Mouse (Mus musculus): ENCODE data around the gene Upk1b. TPM values are rescaled to one million over a fixed set of nuclear protein-coding genes. Genes with fewer than 3 reads are reported as not detected.

The Upk1b gene
- polyA plus RNA-seq, 1 experiment: 68.1 TPM

GRCm38 (mm10) chr16:38782524-38783067 lies 17.5 kb downstream of the Upk1b start:
- Histone ChIP-seq H3K4me3 (replicated peaks; ENCODE audit: extremely low read depth, low read depth, low read length) (no peak overlapping the region), H3K4me1 (ENCODE audit: control insufficient read depth, insufficient read depth, low read length) (no peaks in the 10 kb centered on the region)
- no peak for DNase-seq
- TF ChIP-seq POLR2A (IDR thresholded peaks at IDR 0.05; ENCODE audit: borderline replicate concordance, extremely low read depth, low read depth, low read length) (no peak), CTCF (IDR thresholded peaks at IDR 0.05; ENCODE audit: insufficient read depth, low read length) (no peak)
- 46% methylated on average over 2 of the region's 2 CpGs for WGBS

GRCm38 (mm10) chr16:38781946-38782345 lies 18.2 kb downstream of the Upk1b start:
- no peak for TF ChIP-seq POLR2A (IDR thresholded peaks at IDR 0.05; ENCODE audit: borderline replicate concordance, extremely low read depth, low read depth, low read length)
- no peak overlapping the region for H3K4me3 ChIP-seq (replicated peaks; ENCODE audit: extremely low read depth, low read depth, low read length)
- WGBS: 45% methylated on average over 2 of the region's 2 CpGs
- no peaks in the 10 kb centered on the region for H3K4me1 ChIP-seq (ENCODE audit: control insufficient read depth, insufficient read depth, low read length)
- no peak for DNase-seq

- 97% methylated on average over 7 of the region's 7 CpGs for WGBS
- no peak for DNase-seq
- Histone ChIP-seq H3K4me3 (replicated peaks; ENCODE audit: extremely low read depth, low read depth, low read length) (no peak overlapping the region), H3K4me1 (ENCODE audit: control insufficient read depth, insufficient read depth, low read length) (no peaks in the 10 kb centered on the region)
- TF ChIP-seq POLR2A (IDR thresholded peaks at IDR 0.05; ENCODE audit: borderline replicate concordance, extremely low read depth, low read depth, low read length) (no peak), CTCF (IDR thresholded peaks at IDR 0.05; ENCODE audit: insufficient read depth, low read length) (no peak)
Observed at GRCm38 (mm10) chr16:38780960-38781572, 19.1 kb downstream of the Upk1b start.

- TF ChIP-seq POLR2A (IDR thresholded peaks at IDR 0.05; ENCODE audit: borderline replicate concordance, extremely low read depth, low read depth, low read length) (no peak), CTCF (IDR thresholded peaks at IDR 0.05; ENCODE audit: insufficient read depth, low read length) (0 out of 2 replicates have a peak, but pooled peaks have one; percentile 17)
- DNase-seq: no peak
- WGBS: 70% methylated on average over 6 of the region's 6 CpGs
Observed at GRCm38 (mm10) chr16:38776342-38776741, 23.8 kb downstream of the Upk1b start.

DNA sequence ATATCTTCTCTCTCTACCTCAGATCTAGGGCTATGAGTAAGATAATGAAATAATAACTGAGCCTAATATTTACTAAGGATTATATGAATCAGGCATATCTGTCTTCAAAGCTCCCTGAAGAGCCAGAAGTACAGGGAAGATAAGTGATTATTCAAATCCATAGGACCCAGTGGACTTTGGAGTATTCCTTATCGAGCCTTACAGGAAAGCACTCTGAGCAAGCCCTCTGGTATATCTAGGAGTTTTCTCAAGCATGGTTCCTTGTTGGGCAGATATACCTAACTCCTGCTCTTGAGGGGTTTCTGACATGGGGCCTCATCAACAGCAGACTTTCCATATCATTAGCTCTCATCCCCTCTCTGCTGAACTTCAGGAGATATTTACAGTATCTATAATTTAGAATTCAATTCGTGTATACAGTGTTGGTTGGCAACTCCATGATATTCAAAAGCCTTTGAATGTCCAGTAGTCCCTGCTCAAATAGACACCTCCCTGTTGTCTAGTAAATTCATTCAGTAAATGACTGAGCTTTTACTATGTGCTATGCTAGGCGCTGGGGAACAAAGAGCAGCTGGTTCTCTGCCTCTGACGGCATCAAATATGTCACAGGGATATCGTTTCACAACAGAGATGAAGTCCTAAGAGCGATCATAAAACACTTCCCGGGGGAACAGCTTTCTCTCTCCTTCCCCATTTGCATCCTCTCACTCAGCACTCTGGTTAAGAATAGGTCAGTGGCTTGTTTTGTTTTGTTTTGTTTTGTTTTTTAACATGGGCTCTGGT lies 25.0 kb downstream of the Upk1b start:
- TF ChIP-seq POLR2A (IDR thresholded peaks at IDR 0.05; ENCODE audit: borderline replicate concordance, extremely low read depth, low read depth, low read length): no peak
- TF ChIP-seq CTCF (IDR thresholded peaks at IDR 0.05; ENCODE audit: insufficient read depth, low read length): no peak
- 65% methylated on average over 7 of the region's 7 CpGs for WGBS
- Histone ChIP-seq H3K4me3 (replicated peaks; ENCODE audit: extremely low read depth, low read depth, low read length) (no peak overlapping the region), H3K4me1 (ENCODE audit: control insufficient read depth, insufficient read depth, low read length) (peaks cover 3% of the 10 kb centered on the region)
- no peak for DNase-seq

More at GRCm38 (mm10) chr16:38776342-38776741, 23.8 kb downstream of the Upk1b start:
- no peak overlapping the region for H3K4me3 ChIP-seq (replicated peaks; ENCODE audit: extremely low read depth, low read depth, low read length)
- peaks cover 3% of the 10 kb centered on the region for H3K4me1 ChIP-seq (ENCODE audit: control insufficient read depth, insufficient read depth, low read length)

DNA sequence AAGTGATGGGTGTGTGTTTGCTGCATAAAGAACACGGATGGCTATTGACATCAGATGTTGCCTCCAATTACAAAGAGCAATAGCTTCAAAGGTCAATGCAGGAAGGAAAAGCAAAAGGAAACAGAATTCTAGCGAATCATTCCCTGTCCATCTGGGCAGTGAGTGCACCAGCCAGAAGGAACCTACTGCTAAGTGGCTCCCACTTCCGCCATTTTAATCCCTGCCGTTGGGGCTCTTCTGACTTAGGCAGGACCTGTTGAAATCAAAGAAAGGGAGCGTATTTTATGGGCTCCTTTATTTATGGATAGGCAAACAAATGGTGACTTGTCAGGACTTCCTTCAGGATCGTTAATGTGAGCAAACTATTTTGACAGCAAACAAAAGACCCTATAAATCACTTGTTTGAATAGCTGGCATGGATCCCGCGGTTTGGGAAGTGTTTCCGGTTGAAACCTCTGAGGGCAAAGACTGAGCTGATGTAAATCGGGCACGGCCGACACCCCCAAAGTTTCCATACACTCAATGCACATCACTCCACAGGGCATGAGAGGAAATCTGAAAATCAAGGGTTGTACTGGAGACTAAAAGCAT lies 27.1 kb downstream of the Upk1b start:
- DNase-seq: no peak
- TF ChIP-seq POLR2A (IDR thresholded peaks at IDR 0.05; ENCODE audit: borderline replicate concordance, extremely low read depth, low read depth, low read length) (no peak), CTCF (IDR thresholded peaks at IDR 0.05; ENCODE audit: insufficient read depth, low read length) (no peak)
- Histone ChIP-seq H3K4me1 (ENCODE audit: control insufficient read depth, insufficient read depth, low read length) (peaks cover 3% of the 10 kb centered on the region), H3K4me3 (replicated peaks; ENCODE audit: extremely low read depth, low read depth, low read length) (no peak overlapping the region)
- 21% methylated on average over 12 of the region's 12 CpGs for WGBS

DNA sequence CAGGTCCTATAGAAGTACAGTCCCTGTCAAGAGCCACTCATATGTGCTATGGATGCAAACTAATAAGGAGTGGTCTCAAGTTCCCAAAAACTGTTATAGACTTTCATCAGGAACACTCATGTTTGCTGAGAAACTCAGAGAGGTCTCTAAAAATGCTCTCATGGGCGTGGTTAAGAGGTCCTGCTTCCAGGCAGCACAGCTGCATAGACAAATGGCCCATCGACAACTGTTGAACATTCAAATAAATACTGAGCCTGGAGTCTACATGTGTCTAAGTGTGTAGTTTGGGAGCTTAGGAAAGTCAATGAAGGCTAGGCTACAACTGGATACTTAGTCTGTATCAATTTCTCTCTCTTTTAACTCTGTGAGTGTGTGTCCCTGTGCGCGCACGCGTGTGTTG lies 29.0 kb downstream of the Upk1b start:
- H3K4me1 ChIP-seq (ENCODE audit: control insufficient read depth, insufficient read depth, low read length): peaks cover 3% of the 10 kb centered on the region
- DNase-seq: no peak
- TF ChIP-seq POLR2A (IDR thresholded peaks at IDR 0.05; ENCODE audit: borderline replicate concordance, extremely low read depth, low read depth, low read length): no peak
- TF ChIP-seq CTCF (IDR thresholded peaks at IDR 0.05; ENCODE audit: insufficient read depth, low read length): no peak
- WGBS: 84% methylated on average over 6 of the region's 6 CpGs
- H3K4me3 ChIP-seq (replicated peaks; ENCODE audit: extremely low read depth, low read depth, low read length): no peak overlapping the region

GRCm38 (mm10) chr16:38769529-38769928 lies 30.6 kb downstream of the Upk1b start:
- H3K4me3 ChIP-seq (replicated peaks; ENCODE audit: extremely low read depth, low read depth, low read length): no peak overlapping the region
- peaks cover 3% of the 10 kb centered on the region for H3K4me1 ChIP-seq (ENCODE audit: control insufficient read depth, insufficient read depth, low read length)
- no peak for DNase-seq
- TF ChIP-seq CTCF (IDR thresholded peaks at IDR 0.05; ENCODE audit: insufficient read depth, low read length) (no peak), POLR2A (IDR thresholded peaks at IDR 0.05; ENCODE audit: borderline replicate concordance, extremely low read depth, low read depth, low read length) (no peak)
- WGBS: 63% methylated on average over 9 of the region's 9 CpGs

DNA sequence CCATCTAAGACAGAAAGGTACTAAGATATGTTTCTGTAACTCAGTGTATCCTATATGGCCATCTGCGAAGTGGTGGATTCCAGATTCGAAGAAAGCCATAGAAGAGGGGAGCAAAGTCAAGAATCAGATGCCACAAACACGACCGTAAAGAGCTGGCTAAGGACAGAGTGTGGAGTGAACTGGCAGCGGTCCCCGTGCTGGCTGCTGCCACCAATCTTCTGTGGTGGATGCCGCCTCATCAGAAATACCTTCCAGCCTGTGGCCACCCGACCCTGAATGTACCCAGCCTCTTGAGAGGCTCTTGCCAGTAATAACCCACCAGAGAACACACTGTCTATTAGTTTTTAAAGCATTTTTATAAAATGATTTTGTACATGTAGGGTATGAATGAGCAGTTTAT lies 31.7 kb downstream of the Upk1b start:
- Histone ChIP-seq H3K4me1 (ENCODE audit: control insufficient read depth, insufficient read depth, low read length) (peaks cover 5% of the 10 kb centered on the region), H3K4me3 (replicated peaks; ENCODE audit: extremely low read depth, low read depth, low read length) (no peak overlapping the region)
- WGBS: 86% methylated on average over 8 of the region's 8 CpGs
- TF ChIP-seq CTCF (IDR thresholded peaks at IDR 0.05; ENCODE audit: insufficient read depth, low read length) (no peak), POLR2A (IDR thresholded peaks at IDR 0.05; ENCODE audit: borderline replicate concordance, extremely low read depth, low read depth, low read length) (no peak)
- no peak for DNase-seq

All from lung, adult 2 months (tissue).